In genomic region chr4:56597931-56598330, GRCm38 (mm10) we compare ENCODE assay signal across 18 mouse cellular contexts.
A peak's percentile ranks its signal among the peaks of the same experiment; 100 is the strongest.
DNase-seq lines count a peak whose midpoint lies in the region; ATAC-seq and TF ChIP-seq lines count a peak whose summit lies in the region.
"Had no signal": no experiment of that assay in that cellular context is flagged by ENCODE, and none has a peak within 500 bp of the region (broad histone marks: within the 10 kb centered on the region; RNA-seq: fewer than 3 reads in every experiment).

No protein-coding gene starts in this region.

- no peak overlapping the region for H3K9ac ChIP-seq in lung, embryonic 14.5 days
- H3K9ac ChIP-seq in hindbrain, embryonic 12.5 days = no peak overlapping the region
- H3K9ac ChIP-seq: embryonic facial prominence, embryonic 15.5 days; liver, embryonic 13.5 days; midbrain, embryonic 13.5 days had no signal

- no peak for TF ChIP-seq POLR2A in brain, embryonic 14.5 days (IDR thresholded peaks at IDR 0.05; ENCODE audit: borderline replicate concordance, extremely low read depth, insufficient read depth, insufficient read length, poor library complexity, severe bottlenecking)

- peak; percentile 30 for TF ChIP-seq CTCF in lung, embryonic 14.5 days (IDR thresholded peaks at IDR 0.05; ENCODE audit: low read depth)
- TF ChIP-seq CTCF in brain, embryonic 14.5 days (IDR thresholded peaks at IDR 0.05; ENCODE audit: borderline replicate concordance, extremely low read depth, insufficient read depth, insufficient read length) = no peak

- intact Hi-C loops in gastrocnemius, postnatal 36 days (cut with DNase I) = no loop called here

- no peak for ATAC-seq in lung, embryonic 14.5 days (ENCODE audit: insufficient read depth)
- ATAC-seq in hindbrain, embryonic 12.5 days (ENCODE audit: low FRiP score) = no peak
- ATAC-seq: CD4-positive, CD25-positive, alpha-beta regulatory T cell, adult 4 months; midbrain, embryonic 13.5 days had no signal

- DNase-seq in gastrocnemius, postnatal 25 days = peak; percentile 11
- no peak for DNase-seq in gastrocnemius, postnatal 36 days
- peak; percentile 59 for DNase-seq in lung, embryonic 14.5 days
- DNase-seq in lung, adult 18-20 months = no peak
- peak; percentile 78 for DNase-seq in Muller cell, postnatal 12 days (ENCODE audit: inconsistent ontology term)
- DNase-seq in brain, embryonic 14.5 days (ENCODE audit: low read depth) = peak; percentile 45
- DNase-seq: adrenal gland, postnatal 36 days; cerebellum, adult 9-11 months; kidney, adult 8-10 months; left cerebral cortex, postnatal 4 days; liver, embryonic 13.5 days; thymus, postnatal 4 days had no signal

- no peaks in the 10 kb centered on the region; the same call in 1 of the 2 replicates for H3K9me3 ChIP-seq in lung, embryonic 14.5 days (ENCODE audit: low read depth, low read length)
- no peaks in the 10 kb centered on the region for H3K9me3 ChIP-seq in hindbrain, embryonic 12.5 days (replicated peaks)
- H3K9me3 ChIP-seq: embryonic facial prominence, embryonic 15.5 days; hindbrain, embryonic 10.5 days; liver, embryonic 13.5 days; midbrain, embryonic 13.5 days had no signal

- no peak overlapping the region for H3K27ac ChIP-seq in lung, embryonic 14.5 days (ENCODE audit: low read depth)
- H3K27ac ChIP-seq in hindbrain, embryonic 12.5 days = no peak overlapping the region
- H3K27ac ChIP-seq: embryonic facial prominence, embryonic 15.5 days; hindbrain, embryonic 10.5 days; liver, embryonic 13.5 days; midbrain, embryonic 13.5 days had no signal

- no peak overlapping the region for H3K4me3 ChIP-seq in lung, embryonic 14.5 days (ENCODE audit: low read depth, low read length)
- no peak overlapping the region for H3K4me3 ChIP-seq in hindbrain, embryonic 12.5 days
- H3K4me3 ChIP-seq: embryonic facial prominence, embryonic 15.5 days; hindbrain, embryonic 10.5 days; liver, embryonic 13.5 days; midbrain, embryonic 13.5 days; myocyte had no signal

- H3K27me3 ChIP-seq in lung, embryonic 14.5 days (ENCODE audit: insufficient read depth, low read length) = no peaks in the 10 kb centered on the region
- no peaks in the 10 kb centered on the region for H3K27me3 ChIP-seq in hindbrain, embryonic 12.5 days
- H3K27me3 ChIP-seq: embryonic facial prominence, embryonic 15.5 days; liver, embryonic 13.5 days; midbrain, embryonic 13.5 days had no signal

- H3K36me3 ChIP-seq in lung, embryonic 14.5 days (ENCODE audit: insufficient read depth) = no peaks in the 10 kb centered on the region
- H3K36me3 ChIP-seq in hindbrain, embryonic 12.5 days = no peaks in the 10 kb centered on the region
- H3K36me3 ChIP-seq: embryonic facial prominence, embryonic 15.5 days; hindbrain, embryonic 10.5 days; liver, embryonic 13.5 days; midbrain, embryonic 13.5 days had no signal

- H3K4me1 ChIP-seq in lung, embryonic 14.5 days (ENCODE audit: insufficient read depth) = no peaks in the 10 kb centered on the region
- no peaks in the 10 kb centered on the region for H3K4me1 ChIP-seq in hindbrain, embryonic 12.5 days
- H3K4me1 ChIP-seq: embryonic facial prominence, embryonic 15.5 days; hindbrain, embryonic 10.5 days; liver, embryonic 13.5 days; midbrain, embryonic 13.5 days had no signal

- H3K4me2 ChIP-seq in lung, embryonic 14.5 days = no peak overlapping the region
- H3K4me2 ChIP-seq in hindbrain, embryonic 12.5 days (replicated peaks) = no peak overlapping the region
- H3K4me2 ChIP-seq: embryonic facial prominence, embryonic 15.5 days; liver, embryonic 13.5 days; midbrain, embryonic 13.5 days had no signal

Comparison
In these comparisons a context has a peak if more than half of its experiments do, and no peak if none do; other contexts are left out.
1. DNase-seq: peak in gastrocnemius, postnatal 25 days (single experiment), lung, embryonic 14.5 days (single experiment), Muller cell, postnatal 12 days (single experiment) and brain, embryonic 14.5 days (single experiment); none in gastrocnemius, postnatal 36 days (0 of 2) and lung, adult 18-20 months (0 of 2).